Mouse (Mus musculus) monocyte, adult 5-6 weeks (primary cell): ENCODE measurements around the gene Zfp454. TPM values are rescaled to one million over a fixed set of nuclear protein-coding genes. Genes with fewer than 3 reads are reported as not detected.

Experiments used
- ATAC-seq: fragments of 153-309, 156-312 bp; replicated peaks from 2 replicates; pipeline ENCODE4 v1.8.0; 2017; ENCODE audit warnings: mild to moderate bottlenecking; ENCODE audit not compliant: low TSS enrichment, insufficient number of reproducible peaks, severe bottlenecking, poor library complexity, low FRiP score
- total RNA-seq: library from RNA; stranded (forward); fragments of 200-1000, 200-491, 200-594 nt; gene quantifications from 3 replicates; pipeline ENCODE4 v1.2.3, GENCODE M21; 2017

Zfp454 gene
- total RNA-seq, 1 experiment from 2014 or later: not detected

DNA sequence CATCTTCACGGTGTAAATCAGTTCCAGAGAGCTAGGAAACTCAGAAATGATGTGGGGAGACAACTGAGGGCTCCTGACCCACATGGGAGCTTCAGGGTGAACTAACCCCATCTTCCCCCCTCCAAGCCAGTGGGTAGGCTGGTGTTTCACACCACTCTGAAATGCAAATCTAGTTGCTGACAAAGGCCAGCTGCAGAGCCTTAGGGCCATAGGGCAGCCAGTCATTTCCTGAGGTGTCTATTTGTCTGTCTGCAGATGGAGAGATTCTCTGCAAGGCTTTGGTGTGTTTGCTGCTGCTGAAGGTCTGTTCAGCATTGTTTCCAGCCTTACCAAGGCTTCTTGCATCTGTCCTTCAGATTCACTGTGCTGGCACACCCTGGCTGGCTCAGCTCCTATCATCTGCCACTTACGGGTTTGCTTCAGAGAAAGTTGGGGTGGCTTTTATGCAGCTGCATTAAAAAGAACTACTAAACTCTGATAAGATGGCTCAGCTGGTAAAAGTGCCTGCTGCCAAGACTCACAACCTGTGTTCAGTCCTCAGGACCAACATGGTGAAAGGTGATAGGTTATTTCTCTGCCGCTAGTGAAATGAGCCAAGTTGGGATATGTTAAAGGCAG is 38.8 kb downstream of the Zfp454 start:
- no peak for ATAC-seq

DNA sequence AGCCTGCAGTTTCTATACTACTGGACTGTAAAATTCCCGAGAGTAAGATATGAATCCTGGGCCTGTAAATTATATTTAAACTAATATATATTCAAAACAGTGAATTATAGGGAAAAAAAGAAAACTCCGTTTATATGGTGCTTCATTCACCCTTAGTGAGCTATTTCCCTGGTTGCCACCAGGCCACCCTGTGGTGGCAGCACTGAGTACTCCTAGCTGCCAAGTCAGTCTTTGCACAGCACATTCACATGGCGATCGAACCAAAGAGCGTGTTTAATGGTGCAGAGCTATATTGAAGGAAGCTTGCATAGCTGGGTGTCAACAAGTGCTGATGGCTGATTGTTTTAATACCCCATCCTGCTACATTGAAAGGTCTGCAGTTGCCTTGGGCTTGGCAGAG is 40.4 kb downstream of the Zfp454 start:
- no peak for ATAC-seq

DNA sequence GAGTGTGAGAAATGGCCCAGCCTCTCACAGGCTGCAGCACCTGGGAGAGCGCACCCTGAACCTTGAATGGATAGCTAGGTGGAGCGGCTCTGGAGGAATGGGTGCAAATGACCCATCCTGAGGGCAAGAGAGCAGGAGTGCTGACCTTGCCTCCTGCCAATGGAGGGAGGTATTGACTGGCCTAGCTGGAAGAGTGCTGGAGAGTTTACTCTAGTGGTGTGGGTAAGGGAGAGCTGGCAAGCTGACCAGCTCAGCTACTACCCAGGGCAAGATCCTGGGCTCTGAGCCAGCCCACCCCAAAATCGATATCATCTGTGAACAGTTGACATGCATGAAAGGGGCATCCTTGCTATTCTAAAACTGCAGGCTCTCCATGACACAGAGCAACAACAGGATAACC is 41.5 kb downstream of the Zfp454 start:
- ATAC-seq: no peak

DNA sequence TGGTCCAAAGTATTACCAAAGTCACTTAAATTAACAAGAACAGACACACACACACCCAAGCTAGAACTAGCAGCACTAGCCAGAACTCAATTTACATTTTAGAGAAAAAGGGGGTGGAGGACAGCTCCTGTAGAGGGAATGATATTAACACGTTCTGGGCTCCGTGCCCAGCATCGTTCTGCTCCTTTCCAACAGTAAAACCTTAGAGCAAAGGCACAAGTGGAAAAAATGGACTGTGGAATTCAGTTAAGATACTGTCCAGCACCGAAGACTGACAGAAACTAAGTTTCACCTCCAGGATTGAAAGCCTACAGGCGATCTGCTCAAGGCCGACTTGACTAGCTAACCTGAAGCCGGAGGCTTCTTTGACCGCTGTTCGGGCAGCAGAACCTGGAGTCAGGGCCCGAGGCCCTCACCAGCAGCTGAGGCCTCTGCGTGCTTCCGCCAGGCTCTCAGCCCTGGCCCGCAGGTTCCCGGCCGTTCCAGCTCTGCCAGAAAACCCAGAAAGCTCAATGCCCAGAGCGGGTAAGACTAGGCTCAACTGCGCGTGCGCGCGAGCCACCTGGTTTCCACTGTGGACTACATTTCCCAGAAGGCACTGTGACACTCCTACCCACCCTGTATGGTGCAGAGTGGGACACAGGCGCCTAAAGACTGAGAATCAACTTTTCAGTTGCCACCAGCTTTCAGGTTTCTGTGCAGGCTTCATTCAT is 46.3 kb downstream of the Zfp454 start, which contains the start of gene Zfp879:
Gene Zfp879, minus strand, starts transcription at position 530 of the 713 bp plus-strand sequence.
- ATAC-seq: no peak; the same call in 1 of the 2 replicates

DNA sequence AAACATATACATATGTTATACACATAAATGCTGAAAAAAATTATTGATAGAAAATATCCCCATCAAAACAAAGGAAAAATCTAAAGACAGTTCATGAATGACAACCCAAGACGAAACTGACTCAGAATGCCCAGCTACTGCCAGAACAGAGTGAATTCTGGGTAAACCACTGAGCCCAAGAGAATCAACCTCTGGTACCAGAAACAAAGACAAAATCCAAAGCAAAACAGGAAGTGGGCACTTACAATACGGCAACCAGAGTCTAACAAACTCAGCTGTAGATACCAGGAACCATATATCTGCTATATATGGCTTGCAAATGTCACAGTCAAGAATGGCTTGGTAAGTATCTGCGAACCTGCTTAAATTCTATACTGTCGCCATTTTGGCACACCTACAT is 51.7 kb downstream of the Zfp454 start:
- no peak for ATAC-seq

DNA sequence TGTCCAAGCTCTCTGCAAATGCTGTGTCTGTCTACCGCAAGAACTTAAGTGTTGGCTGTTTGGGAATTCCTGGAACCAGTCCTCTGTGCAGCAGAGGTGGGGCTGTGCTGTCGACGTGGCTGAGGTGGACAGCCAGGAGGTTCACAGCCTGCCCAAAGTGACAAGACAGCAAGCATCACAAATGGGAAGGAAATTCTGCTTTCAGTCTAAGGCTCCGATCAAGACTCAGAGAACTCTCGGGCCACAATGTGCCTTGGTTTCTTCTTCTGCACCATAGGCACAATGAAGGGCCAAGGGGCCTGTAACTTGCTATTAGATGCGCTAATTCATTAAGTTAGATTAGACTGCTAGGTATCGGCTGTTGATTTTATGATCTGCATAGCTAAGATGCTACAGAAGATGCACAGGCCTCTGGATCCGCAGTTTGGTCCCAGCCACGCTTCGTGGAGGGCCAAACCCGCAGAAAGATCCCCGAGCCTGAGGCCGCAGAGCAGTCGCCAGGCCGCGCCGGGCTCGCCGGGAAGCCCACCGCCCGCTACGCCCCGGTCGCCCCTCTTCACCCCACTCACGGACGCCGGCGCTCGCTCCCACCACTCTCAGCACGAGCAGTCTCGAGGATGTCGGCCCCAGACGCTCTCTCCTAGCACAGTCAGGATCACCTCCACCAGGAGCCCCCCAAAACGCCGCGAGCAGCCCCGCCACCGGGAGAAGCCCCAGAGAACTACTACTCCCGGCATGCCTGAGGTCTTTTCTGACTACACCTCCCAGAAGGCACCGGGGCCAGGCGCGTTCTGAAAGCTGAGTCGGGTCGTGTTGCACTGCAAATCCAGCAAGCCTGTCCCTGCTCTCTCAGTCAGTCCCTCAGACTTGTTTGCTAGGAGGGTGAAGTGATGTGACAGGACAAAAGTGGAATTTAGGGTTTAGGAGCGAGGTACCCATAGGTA is 60.2 kb downstream of the Zfp454 start, which contains the start of gene Zfp354c:
Gene Zfp354c, minus strand, starts transcription at position 715 of the 944 bp plus-strand sequence.
- peak; percentile 90 for ATAC-seq

DNA sequence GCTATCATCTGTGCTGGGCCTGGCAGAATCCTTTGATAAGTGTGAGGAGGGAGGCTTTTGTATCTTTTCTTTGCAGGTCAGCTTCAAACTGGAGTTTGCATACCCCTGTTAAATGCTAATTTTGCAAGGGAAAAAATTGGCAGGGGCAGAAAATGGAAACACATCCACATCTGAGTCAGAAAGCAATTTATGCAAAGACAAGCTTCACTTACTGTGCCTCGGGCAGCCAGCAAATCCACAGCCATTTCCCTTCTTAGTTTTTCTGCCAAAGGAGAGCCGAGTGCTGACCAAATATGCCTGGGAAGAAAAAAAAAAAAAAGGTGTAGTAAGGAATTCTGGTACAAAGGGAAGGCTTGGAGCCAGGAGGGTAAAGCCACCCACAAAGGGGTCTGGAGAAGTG is 61.2 kb downstream of the Zfp454 start:
- no peak for ATAC-seq

Other genes starting within 250 kb of the Zfp454 start
- 0.19 to 0.97 TPM (median 0.85 TPM) in 3 replicates for gene Zfp354c, start 59.9 kb downstream of the Zfp454 start, total RNA-seq
- gene Zfp879, start 46.1 kb downstream of the Zfp454 start, total RNA-seq: not detected in 3 replicates
- 0.38 TPM in 1 of 3 replicates, not detected in the others for gene Grm6, start 37.0 kb downstream of the Zfp454 start, total RNA-seq
- gene Zfp2, start 28.5 kb upstream of the Zfp454 start, total RNA-seq: 0.11 TPM in 1 of 3 replicates, not detected in the others
- gene Zfp354b, start 44.0 kb upstream of the Zfp454 start, total RNA-seq: not detected in 3 replicates
- gene 4933414I15Rik, start 56.1 kb upstream of the Zfp454 start, total RNA-seq: not detected in 3 replicates
- gene Prop1, start 66.1 kb upstream of the Zfp454 start, total RNA-seq: not detected in 3 replicates
- 0.53 TPM in 1 of 3 replicates, not detected in the others for gene Olfr1378, start 78.9 kb upstream of the Zfp454 start, total RNA-seq
- gene Olfr1377, start 94.3 kb upstream of the Zfp454 start, total RNA-seq: not detected in 3 replicates
- gene Olfr51, start 115.9 kb upstream of the Zfp454 start, total RNA-seq: not detected in 3 replicates
- not detected in 3 replicates for gene Olfr54, start 126.6 kb upstream of the Zfp454 start, total RNA-seq
- gene Olfr1375, start 160.5 kb upstream of the Zfp454 start, total RNA-seq: not detected in 3 replicates
- not detected in 3 replicates for gene Zfp354a, start 171.6 kb upstream of the Zfp454 start, total RNA-seq